9 mouse cellular contexts compared by ENCODE assay signal in the genomic region with DNA sequence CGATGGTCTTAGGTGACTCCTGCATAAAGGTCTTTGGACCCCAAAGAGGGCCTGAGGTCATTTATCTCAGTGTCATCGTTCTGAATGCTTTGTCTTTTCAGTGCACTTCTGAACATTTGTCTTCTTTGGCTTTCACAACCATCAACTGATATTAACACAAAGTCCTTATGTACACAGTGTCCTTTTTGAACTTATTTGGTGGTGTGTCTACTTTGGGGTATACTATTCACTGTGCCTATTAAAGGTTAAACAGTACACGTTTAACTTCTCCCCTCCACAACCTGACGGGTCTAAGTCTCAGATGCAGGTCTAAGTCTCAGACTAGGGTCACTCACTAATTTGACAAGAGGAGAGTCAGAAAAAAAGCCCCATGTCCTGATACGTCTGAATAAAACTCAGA. TPM values are rescaled to one million over a fixed set of nuclear protein-coding genes. Genes with fewer than 3 reads are reported as not detected.
DNase-seq lines count a peak whose midpoint lies in the region; ATAC-seq and TF ChIP-seq lines count a peak whose summit lies in the region.
"Had no signal": no experiment of that assay in that cellular context is flagged by ENCODE, and none has a peak within 500 bp of the region (broad histone marks: within the 10 kb centered on the region; RNA-seq: fewer than 3 reads in every experiment).

No protein-coding gene starts in this region.

- peaks cover 28% of the 10 kb centered on the region for H3K4me1 ChIP-seq in heart, postnatal 0 days (ENCODE audit: control insufficient read depth, insufficient read depth)
- no peaks in the 10 kb centered on the region; the same call in 1 of the 2 replicates for H3K4me1 ChIP-seq in bone marrow, adult 2 months (ENCODE audit: control insufficient read depth, insufficient read depth, low read length)
- peaks cover 41% of the 10 kb centered on the region for H3K4me1 ChIP-seq in hindbrain, embryonic 13.5 days (replicated peaks)
- H3K4me1 ChIP-seq in midbrain, embryonic 13.5 days (replicated peaks): peaks cover 44% of the 10 kb centered on the region

- peak overlapping the region; percentile 76 for H3K4me2 ChIP-seq in heart, postnatal 0 days (ENCODE audit: low read depth, low read length)
- H3K4me2 ChIP-seq in hindbrain, embryonic 13.5 days: peak overlapping the region; percentile 61
- peak overlapping the region; percentile 68 for H3K4me2 ChIP-seq in midbrain, embryonic 13.5 days (replicated peaks)

- 13% methylated on average over 5 of the region's 5 CpGs for WGBS in heart, postnatal 0 days
- WGBS in bone marrow, adult 2 months: 15% methylated on average over 5 of the region's 5 CpGs
- 7% methylated on average over 5 of the region's 5 CpGs for WGBS in hindbrain, embryonic 13.5 days
- 11% methylated on average over 5 of the region's 5 CpGs for WGBS in midbrain, embryonic 13.5 days

- H3K9me3 ChIP-seq in heart, postnatal 0 days (replicated peaks; ENCODE audit: control insufficient read depth, low read length): no peaks in the 10 kb centered on the region
- no peaks in the 10 kb centered on the region for H3K9me3 ChIP-seq in hindbrain, embryonic 13.5 days
- no peaks in the 10 kb centered on the region for H3K9me3 ChIP-seq in midbrain, embryonic 13.5 days

- H3K27ac ChIP-seq in heart, postnatal 0 days (ENCODE audit: low read depth): peak overlapping the region; percentile 94
- no peak overlapping the region; the same call in 1 of the 2 replicates for H3K27ac ChIP-seq in bone marrow, adult 2 months (ENCODE audit: control insufficient read depth, insufficient read depth, low read depth, low read length, poor library complexity)
- peak overlapping the region; percentile 95 for H3K27ac ChIP-seq in hindbrain, embryonic 13.5 days
- peak overlapping the region; percentile 88 for H3K27ac ChIP-seq in midbrain, embryonic 13.5 days

- TF ChIP-seq POLR2A in bone marrow, adult 2 months (IDR thresholded peaks at IDR 0.05; ENCODE audit: borderline replicate concordance, control insufficient read depth, low read depth, low read length): no peak

- DNase-seq in heart, postnatal 0 days (ENCODE audit: low spot score): no peak
- no peak for DNase-seq in heart, adult 9 months (ENCODE audit: low spot score in 2 of 2)
- DNase-seq in thymus, postnatal 25 days: no peak
- DNase-seq in spleen, postnatal 10 days (ENCODE audit: low spot score in 2 of 2): no peak
- DNase-seq in layer of hippocampus, postnatal 25 days (ENCODE audit: extremely low spot score in 1 of 2, low spot score in 1 of 2): no peak

- peak overlapping the region; percentile 82 for H3K9ac ChIP-seq in heart, postnatal 0 days (replicated peaks; ENCODE audit: low read depth, low read length)
- H3K9ac ChIP-seq in hindbrain, embryonic 13.5 days: peak overlapping the region; percentile 82
- peak overlapping the region; percentile 81 for H3K9ac ChIP-seq in midbrain, embryonic 13.5 days (replicated peaks)

- peaks cover 13% of the 10 kb centered on the region for H3K36me3 ChIP-seq in heart, postnatal 0 days (replicated peaks; ENCODE audit: control insufficient read depth, insufficient read depth, low read length)
- peaks cover 19% of the 10 kb centered on the region for H3K36me3 ChIP-seq in hindbrain, embryonic 13.5 days
- peaks cover 23% of the 10 kb centered on the region for H3K36me3 ChIP-seq in midbrain, embryonic 13.5 days

- TF ChIP-seq CTCF in heart, postnatal 0 days (IDR thresholded peaks at IDR 0.05; ENCODE audit: low read depth): no peak
- no peak for TF ChIP-seq CTCF in bone marrow, adult 2 months (IDR thresholded peaks at IDR 0.05; ENCODE audit: control insufficient read depth, insufficient read depth, low read length)

- no peak for TF ChIP-seq EP300 in heart, postnatal 0 days (IDR thresholded peaks at IDR 0.05; ENCODE audit: low read depth)

- ATAC-seq in heart, postnatal 0 days (ENCODE audit: insufficient read depth, low read depth): no peak
- no peak for ATAC-seq in hindbrain, embryonic 13.5 days (ENCODE audit: low FRiP score)
- ATAC-seq in midbrain, embryonic 13.5 days: no peak

- H3K27me3 ChIP-seq in heart, postnatal 0 days (ENCODE audit: control insufficient read depth, insufficient read depth, low read length): no peaks in the 10 kb centered on the region
- no peaks in the 10 kb centered on the region for H3K27me3 ChIP-seq in hindbrain, embryonic 13.5 days
- H3K27me3 ChIP-seq in midbrain, embryonic 13.5 days: no peaks in the 10 kb centered on the region

- peak overlapping the region; percentile 87 for H3K4me3 ChIP-seq in heart, postnatal 0 days (ENCODE audit: low read depth, low read length)
- peak overlapping the region; percentile 82 for H3K4me3 ChIP-seq in bone marrow, adult 2 months (replicated peaks; ENCODE audit: control insufficient read depth, low read depth, low read length)
- peak overlapping the region; percentile 93 for H3K4me3 ChIP-seq in hindbrain, embryonic 13.5 days
- H3K4me3 ChIP-seq in midbrain, embryonic 13.5 days (replicated peaks): peak overlapping the region; percentile 80

RNA-seq across cellular contexts. Expression of a gene that starts 1.0 kb away (rescaled TPM):
- 12.8 and 18.4 TPM in 2 replicates for total RNA-seq in heart, postnatal 0 days (2014; rRNA removed; ENCODE audit: low replicate concordance)
- 19.7 and 20.0 TPM in 2 replicates for polyA plus RNA-seq in heart, postnatal 0 days (2015; fragmentation: Nextera tagmentation; extraction: Ambion mirVana)
- polyA plus RNA-seq in bone marrow, adult 2 months (2011; ENCODE audit: insufficient read depth, insufficient read length, low replicate concordance, missing spikeins): 23.3 and 34.8 TPM in 2 replicates
- polyA plus RNA-seq in hindbrain, embryonic 13.5 days (2015; fragmentation: Nextera tagmentation; extraction: Ambion mirVana): 29.9 and 31.3 TPM in 2 replicates
- polyA plus RNA-seq in midbrain, embryonic 13.5 days (2015; fragmentation: Nextera tagmentation; extraction: Ambion mirVana): 33.2 and 36.2 TPM in 2 replicates
- 10 to 100 TPM; 14.5 to 19.6 TPM for total RNA-seq in layer of hippocampus, postnatal 25 days (2021)

RNA-seq across cellular contexts. Expression of a gene that starts 1.1 kb away (rescaled TPM):
- 28.2 and 33.0 TPM in 2 replicates for total RNA-seq in heart, postnatal 0 days (2014; rRNA removed; ENCODE audit: low replicate concordance)
- 13.5 and 15.6 TPM in 2 replicates for polyA plus RNA-seq in heart, postnatal 0 days (2015; fragmentation: Nextera tagmentation; extraction: Ambion mirVana)
- polyA plus RNA-seq in bone marrow, adult 2 months (2011; ENCODE audit: insufficient read depth, insufficient read length, low replicate concordance, missing spikeins): 3.6 and 5.4 TPM in 2 replicates
- polyA plus RNA-seq in hindbrain, embryonic 13.5 days (2015; fragmentation: Nextera tagmentation; extraction: Ambion mirVana): 46.2 and 47.4 TPM in 2 replicates
- polyA plus RNA-seq in midbrain, embryonic 13.5 days (2015; fragmentation: Nextera tagmentation; extraction: Ambion mirVana): 47.9 and 48.9 TPM in 2 replicates
- total RNA-seq in layer of hippocampus, postnatal 25 days (2021): 10 to 100 TPM; 75.0 to 75.5 TPM

RNA-seq across cellular contexts. Expression of a gene that starts 40.9 kb away (rescaled TPM):
- 0.04 TPM in 1 of 2 replicates, not detected in the other for total RNA-seq in heart, postnatal 0 days (2014; rRNA removed; ENCODE audit: low replicate concordance)
- not detected in 2 replicates for polyA plus RNA-seq in heart, postnatal 0 days (2015; fragmentation: Nextera tagmentation; extraction: Ambion mirVana)
- 0.23 and 0.75 TPM in 2 replicates for polyA plus RNA-seq in bone marrow, adult 2 months (2011; ENCODE audit: insufficient read depth, insufficient read length, low replicate concordance, missing spikeins)
- 4.3 TPM in 2 replicates for polyA plus RNA-seq in hindbrain, embryonic 13.5 days (2015; fragmentation: Nextera tagmentation; extraction: Ambion mirVana)
- 6.1 and 7.2 TPM in 2 replicates for polyA plus RNA-seq in midbrain, embryonic 13.5 days (2015; fragmentation: Nextera tagmentation; extraction: Ambion mirVana)
- 100 to 1,000 TPM; 159 to 197 TPM for total RNA-seq in layer of hippocampus, postnatal 25 days (2021)
- total RNA-seq: common myeloid progenitor, adult 5-6 weeks had no signal
